Mouse (Mus musculus) right cerebral cortex, adult 2 months (tissue): ENCODE measurements around the gene Pzp.

Experiments used
- DNase-seq, 2 experiments: peaks; one replicate each; pipeline ENCODE4 v3.0.0; 2021 to 2022; ENCODE audit warnings: low spot score in 2 of 2

The Pzp gene

DNA sequence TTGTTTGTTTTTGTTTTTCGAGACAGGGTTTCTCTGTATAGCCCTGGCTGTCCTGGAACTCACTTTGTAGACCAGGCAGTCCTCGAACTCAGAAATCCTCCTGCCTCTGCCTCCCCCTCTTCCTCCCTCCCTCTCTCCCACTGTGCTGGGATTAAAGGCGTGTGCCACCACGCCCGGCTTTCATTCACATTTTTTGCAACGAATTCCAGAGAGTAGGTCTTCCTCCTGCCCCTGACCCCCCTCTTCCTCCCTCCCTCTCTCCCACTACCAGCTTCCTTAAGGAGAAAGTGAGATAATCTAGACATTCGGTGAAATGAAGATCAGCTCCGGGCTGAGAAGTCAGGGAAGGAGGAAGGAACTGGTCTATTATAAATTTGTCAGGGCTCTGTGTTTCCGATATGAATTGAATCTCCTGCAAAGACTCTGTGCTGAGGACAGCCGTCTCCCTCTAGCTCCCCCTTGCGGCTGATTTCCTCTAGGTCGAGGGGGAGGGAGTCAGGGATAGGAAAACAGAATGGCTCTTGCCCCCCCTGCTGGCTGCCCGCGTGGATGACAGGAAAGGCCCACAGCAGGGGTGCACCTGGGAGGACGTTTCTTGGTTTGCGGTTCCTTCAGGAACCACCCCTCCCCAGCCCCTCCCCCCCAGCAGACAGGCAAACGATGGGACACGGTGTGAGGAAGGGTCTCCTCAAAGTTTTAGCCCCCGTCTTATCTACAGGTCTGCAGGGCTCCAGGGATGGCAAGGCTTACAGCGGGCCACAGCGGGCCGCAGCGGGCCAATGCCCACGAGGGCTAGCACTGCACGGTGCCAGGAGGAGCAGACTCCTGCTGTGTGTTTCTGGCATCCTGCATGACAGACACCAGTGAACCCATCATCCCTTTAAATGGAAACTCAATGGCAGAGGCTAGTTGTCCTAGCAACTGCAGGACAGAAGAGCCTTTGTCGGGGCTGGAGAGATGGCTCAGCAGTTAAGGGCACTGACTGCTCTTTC, 46.8 kb downstream of the Pzp start:
- peak; percentile 97 to 98 for DNase-seq

DNA sequence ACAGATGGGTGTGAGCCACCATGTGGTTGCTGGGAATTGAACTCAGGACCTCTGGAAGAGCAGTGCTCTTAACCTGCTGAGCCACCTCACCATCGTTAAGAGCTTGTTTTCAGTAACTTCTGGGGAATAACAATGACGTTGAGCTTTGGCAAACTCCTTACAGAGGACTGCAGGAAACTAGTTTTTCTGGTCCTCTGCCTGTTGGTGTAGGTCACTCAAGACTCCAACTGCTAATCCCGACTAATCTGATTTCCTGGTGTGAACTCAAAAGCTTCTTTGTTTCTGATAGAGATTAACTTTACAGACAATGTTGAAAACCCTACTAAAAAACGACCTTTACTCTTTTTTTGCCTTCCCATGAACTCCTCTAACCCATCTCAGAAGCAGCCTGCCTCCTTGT, 49.0 kb downstream of the Pzp start:
- DNase-seq, result no peak

DNA sequence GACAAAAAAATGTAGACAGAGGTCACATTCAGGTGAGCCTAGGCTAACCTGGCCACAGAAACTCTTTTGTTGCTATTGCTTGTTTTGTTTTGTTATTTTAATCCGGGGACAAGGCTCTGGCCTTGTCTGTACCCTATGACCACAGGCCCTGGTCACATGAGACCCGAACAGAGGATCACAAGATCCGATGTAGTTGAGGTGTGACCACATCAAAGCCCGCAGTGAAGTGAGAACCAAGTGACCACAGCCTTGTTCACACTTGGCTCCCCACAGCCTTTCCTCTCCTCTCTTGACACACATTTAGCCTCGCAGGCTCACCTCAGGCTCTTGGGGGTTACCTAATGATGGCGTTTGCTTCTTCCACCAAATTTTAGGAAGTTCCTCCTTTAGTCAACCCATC, 52.4 kb downstream of the Pzp start:
- no peak for DNase-seq

DNA sequence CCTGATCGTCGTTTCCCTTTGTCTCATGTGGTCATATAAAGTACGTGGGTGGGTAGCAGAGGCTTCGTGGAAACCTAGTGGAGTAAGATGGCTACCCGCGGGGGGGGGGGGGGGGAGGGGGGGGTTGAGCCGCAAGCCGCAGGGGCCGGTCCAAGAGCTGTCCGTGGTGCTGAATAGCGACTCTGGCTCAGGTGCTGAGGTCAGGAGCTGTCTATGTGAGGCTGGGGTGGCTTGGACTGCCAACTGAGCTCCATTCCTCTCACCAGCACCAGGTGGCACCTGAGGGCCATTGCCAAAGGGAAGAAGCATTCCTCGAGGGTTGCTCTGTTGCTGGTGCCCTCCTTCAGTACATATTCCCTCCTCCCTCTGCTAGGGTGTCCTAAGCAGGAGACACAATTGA, 57.1 kb downstream of the Pzp start:
- no peak for DNase-seq

DNA sequence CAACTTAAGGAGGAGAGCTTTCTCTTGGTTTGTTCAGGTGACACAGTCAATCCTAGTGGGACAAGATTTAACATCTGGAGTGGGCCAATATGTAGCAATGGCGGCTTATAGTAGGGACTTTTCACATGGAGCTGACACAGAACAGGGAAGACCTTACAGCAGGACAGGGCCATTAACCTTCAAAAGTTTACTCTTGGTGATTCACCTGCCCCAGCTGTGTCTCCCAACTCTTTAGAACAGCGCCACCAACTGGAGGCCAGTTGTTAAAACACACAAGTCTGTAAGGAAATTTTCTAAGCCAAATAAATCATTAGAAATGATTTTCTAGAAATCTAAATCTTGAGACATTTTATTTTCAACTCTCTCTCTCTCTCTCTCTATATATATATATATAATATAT, 59.2 kb downstream of the Pzp start:
- no peak for DNase-seq

DNA sequence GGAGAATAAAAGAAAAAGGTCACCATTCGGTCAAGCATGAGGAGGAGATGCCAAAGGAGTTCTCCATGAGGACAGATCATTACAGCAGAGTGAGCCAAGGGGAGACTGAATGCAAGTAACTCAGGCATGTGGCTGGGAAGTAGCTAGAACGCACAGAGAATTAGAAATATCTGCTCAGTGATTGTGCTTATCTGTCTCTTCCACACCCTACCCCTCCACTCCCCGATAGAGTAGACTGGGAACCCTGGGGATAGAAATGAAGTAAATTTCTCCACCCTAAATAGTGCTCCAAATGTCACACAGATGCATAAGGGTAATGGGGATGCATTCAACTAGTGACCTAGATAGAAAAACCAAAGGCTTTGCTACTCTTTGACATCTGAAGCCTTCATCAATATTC, 60.0 kb downstream of the Pzp start:
- DNase-seq, result no peak

DNA sequence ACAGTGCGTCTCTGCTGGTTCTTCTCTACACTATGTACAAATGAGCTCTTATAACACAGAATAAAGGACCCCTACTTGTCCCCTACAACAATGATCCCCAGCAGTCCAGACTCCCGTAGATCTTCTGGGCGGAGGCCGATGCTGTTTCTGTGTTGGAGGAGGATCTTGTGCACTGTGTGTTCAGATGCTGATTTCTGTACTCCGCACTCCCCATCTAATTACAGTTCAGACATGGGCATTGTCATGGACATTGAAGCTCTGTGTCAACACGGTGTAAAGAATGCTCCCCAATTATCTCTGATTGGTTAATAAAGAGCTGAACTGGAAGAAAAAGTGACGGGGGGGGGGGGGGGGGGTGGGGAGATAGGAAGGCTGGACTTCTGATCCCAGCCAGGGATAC, 60.5 kb downstream of the Pzp start:
- no peak for DNase-seq

DNA sequence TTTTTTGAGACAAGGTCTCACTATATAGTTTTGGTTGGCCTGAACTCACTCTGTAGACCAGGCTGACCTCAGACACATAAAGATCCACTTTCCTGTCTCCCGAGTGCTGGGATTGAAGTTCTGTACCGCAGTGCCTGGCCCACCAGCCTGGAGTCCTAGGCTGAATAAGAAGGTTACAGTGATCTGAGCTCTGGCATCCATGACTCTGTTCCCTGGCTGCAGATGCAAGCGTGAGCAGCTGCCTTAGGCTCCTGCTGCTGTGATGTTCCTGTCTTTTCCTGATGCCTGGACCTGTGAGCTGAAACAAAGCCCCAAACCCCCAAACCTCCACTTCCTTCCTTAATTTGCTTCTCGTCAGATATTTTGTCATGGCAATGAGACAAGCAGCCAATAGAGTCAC, 61.5 kb downstream of the Pzp start:
- DNase-seq, result no peak

DNA sequence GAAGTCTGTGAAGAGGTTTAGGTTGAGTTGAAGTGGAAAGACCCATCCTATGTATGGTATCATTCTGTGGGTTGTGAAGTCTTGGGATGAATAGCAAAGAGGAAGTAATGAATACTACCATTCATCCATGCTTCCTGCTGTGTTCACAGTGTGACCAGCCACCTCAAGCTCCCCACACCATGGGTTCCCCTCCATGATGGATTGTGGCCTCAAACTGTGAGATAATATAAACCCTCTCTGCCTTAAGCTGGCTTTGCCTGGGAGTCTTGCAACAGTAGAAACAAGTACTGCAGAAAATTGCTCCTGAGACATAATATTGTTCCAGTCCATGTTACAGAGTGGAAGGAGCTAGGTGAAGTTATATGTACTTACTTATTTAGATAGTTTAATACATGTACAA, 64.9 kb downstream of the Pzp start:
- no peak for DNase-seq

DNA sequence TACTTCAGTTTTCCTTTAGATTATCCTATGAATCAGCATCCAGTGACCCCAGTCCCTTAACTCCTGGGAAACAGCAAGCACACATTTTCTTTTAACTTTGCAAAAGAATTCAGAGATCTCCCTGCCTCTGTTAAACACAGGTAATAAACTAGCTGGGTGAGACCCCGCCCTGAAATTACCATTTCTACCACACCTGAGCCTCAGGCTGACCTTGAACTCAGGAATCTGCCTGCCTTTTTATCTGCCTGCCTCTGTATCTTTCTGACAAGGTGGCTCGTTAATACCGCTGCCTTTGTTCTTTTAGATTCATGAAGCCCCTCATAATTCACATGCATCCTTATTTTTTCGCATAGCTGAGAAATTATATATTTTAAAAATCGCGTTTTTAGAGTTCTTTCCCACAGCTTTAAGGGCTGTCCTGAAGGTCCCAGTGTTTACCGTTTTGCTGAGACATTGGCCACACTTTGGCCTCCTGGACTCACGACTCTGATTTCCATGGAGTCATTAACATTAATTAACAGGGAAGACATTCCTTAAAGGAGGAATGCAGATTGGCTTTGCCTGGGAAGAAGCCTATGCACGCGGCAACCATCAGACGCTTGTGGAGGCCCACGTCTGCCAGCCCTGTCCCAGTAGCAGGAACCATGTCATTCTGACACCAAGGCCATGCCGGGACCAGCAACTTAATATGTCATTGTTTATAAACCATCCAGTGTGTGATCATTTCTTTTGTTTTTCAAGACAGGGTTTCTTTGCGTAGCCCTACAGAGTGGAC, 65.6 kb downstream of the Pzp start:
- no peak for DNase-seq

DNA sequence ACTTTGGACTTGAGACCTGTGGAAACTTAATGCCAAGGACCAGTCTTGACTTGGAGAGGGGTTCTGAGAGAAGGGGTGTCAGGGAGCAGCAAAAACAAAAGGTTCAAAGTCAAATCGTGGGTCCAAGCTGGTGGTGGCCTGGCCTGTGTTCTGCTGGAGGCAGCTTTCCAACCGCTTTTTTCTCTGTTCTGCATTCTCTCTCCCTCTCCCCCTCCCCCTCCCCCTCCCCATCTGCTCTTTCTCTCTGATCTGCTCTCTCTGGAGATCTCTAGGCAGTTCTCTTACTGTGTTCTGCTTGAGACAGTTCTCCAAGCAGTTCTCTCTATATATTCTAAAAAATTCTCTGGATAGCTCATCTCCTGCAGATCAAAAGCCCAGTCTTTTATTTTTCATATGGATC, 66.2 kb downstream of the Pzp start:
- DNase-seq, result no peak

DNA sequence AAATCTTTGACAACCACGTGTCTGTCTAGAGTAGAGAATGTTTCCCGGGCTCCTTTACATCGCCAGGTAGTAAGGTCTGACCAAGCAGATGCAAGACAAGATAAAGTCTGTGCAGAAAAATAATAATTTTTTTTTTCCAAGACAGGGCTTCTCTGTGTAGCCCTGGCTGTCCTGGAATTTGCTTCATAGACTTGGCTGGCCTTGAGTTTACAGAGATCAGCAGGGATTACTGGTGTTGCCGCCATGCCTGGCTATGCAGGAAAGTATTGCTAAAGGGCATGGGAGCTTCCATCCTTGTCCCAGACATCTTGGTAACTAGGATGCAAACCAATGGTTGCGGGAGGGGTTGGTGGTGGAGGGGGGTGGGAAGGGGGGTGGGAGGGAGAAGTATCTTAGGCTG, 69.3 kb downstream of the Pzp start:
- DNase-seq, result no peak

DNA sequence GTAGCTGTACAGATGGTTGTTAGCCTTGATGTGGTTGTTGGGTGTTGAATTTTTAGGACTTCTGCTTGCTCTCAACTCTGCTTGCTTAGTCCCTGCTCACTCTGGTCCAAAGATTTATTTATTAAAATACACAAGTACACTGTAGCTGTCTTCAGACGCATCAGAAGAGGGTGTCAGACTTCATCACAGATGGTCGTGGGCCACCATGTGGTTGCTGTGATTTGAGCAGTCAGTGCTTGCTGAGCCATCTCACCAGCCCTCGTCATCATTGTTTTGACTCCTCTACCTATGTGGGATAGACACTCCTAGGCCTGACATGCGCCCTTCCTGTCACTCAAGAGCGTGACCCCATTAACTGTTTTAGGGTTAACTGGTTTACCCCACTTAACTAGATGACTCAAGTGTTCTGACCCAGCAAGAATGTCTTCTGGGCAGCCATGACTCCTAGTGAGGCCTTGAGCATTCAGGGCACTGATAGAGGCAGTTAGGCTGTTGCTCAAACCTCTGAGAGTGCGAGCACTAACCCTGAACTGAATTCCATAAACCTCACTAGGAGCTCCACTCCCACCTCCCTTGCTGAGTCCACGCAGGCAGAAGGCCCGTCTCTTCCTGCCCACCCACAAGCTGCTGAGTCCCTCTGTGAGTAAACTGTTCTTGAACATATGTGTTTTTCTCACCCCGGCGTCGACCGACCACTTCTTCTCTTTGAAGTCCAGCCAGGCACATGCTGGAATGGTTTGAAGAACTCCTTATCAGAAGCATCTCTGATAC, 70.5 kb downstream of the Pzp start:
- DNase-seq, result peak; percentile 32 to 49

DNA sequence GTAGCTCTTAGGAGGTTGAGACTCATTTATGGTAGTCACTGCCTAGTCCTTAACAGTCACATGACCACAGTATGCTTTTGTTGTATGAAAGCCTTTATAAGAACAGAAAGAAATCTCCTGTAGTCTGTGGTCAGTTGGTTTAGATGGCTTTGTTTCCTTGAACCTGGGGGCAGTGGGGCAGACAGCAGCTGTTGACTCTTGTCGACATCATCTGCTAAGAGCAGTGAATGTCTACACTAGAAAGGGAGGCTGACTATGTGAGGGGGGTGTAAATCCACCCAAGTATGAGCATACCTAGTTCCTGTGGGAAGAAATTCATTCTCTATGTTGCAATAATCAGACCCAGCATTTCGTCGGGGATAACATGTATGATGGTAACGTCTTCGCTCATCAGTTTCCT, 79.5 kb downstream of the Pzp start:
- DNase-seq, result no peak

DNA sequence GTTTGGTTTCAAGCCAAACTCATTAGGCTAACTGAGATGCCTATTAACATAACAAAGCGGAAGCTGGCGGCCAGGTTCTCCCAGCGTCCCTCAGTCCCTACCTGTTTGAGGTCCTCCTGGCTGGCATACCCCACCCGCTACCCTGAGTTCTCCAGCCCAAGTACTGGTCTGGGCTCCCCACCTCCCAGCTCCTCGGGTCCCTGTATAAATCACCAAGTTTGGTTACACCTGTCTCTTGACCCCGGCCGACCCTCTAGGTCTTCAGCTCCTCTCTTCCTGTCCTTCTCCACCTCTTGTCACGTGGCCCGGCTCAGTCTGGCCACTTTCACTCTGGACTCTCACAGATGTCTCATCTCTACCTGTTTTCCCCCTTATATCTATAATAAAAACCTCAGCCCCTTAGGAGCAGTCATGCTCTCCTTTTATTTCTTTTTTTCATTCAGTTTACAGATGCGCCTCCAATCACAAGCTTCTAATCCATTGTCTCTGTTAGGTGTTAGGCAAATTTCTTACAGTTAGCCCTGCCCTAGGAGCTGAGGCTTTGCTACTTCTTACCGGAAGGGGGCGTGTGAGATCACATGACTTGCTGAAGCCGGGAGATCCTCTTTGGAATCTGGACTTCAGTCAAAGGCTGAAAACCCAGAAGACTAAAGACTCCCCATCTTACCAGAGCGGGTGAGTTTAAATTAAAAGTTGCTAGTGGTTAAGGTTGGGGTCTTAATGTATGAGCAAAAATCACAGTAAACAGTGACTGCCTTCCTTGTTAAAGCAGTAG, 80.6 kb downstream of the Pzp start:
- peak; percentile 55 to 56 for DNase-seq

DNA sequence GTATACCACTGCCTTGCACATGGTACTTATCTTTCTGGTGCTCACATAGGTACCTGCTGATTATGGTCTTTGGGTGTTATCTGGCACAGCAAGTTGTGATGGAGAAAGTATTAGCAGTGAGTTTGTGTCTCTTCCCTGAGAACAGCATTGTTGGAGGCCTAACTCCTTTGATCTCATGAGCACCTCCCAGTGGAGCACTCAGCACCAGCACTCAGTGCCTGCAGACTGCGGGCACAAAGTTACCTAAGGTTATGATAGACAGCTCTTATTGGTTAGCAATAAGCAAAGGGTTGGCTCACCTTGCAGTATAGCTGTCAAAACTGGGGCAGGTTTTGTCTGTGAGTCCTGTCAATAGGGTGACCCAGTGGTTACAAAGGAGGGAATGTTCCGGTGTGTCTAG, 86.3 kb downstream of the Pzp start:
- DNase-seq, result no peak

DNA sequence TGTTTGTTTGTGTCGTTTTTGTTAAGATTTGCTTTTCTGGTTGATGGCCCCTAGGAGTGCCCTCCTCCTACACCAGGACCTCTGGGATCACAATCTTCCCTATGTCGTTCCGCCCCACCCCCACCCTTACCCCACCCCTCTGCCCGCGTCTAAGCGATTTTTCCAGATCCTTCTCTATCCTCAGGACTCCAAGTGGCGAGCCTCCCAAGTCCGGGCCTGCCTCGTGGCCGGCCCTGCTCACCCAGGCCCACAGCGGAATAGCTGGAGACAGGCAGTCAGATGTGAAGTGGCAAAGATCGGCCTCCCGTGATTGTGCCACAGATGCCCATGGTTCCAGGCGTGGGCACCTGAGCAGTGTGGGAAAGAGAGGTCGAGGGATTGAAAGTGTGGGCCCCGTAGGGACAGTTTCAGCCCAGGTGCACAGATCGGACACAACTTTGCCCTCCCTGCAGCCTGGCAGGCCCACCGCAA, 87.6 kb downstream of the Pzp start:
- no peak for DNase-seq

DNA sequence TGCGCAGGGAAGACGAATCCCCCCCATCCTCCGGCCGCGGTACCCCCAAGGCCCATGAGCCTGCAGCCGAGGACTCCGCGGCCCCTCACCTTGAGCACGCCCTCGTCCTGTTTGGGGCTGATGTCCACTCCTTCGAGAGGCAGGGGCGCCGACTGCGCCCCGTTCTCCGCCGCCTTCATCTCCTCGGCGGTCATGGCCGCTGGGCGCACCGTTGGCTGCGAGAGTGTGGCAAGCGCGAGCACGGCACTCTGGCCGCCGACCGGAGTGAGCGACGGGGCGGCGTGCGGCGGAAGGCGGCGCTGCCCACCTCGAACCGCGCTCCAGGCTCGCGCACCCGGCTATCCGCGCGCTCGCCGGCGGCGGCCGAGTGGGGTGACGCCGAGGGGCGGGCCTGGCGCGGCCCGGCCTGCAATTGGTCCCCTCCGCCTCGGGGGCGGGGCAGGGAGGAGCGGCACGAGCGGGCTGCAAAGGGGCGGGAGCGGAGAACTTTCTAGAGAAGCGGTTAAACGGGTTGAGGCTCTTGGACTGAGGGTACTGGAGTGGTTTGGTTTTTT, 88.1 kb downstream of the Pzp start, which contains the start of gene Fkbp4:
TSS of gene Fkbp4 (minus strand) at position 361 of the 554 bp plus-strand sequence.
- DNase-seq, result peak; percentile 89 to 91

DNA sequence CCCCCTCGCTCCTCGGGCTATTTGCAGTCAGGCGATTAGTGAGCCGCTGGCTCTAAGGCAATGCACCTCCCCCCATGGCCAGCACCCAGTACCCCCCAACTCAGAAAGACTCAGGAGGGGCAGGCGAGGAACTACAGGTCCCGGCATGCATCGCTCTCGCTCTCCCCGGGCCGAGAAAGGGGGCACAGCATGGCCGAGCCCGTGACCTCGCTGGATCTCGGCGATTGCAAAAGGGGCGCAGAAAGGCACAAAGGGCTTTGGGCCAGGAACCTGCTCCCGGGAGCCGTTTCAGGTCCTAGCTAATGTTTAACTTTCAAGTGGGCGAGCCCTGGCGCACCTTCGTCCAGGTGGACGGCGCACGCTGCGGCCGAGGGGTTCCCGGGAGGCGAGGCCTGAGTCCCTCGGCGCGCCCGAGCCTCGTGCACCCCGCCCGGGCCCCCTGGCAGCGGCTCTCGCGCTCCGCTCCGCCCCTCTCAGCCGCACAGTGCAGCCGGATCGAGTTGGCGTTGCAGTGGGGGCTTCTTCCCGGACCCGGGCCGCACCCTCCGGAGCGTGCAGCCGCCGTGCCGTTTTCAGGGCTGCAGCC, 88.7 kb downstream of the Pzp start:
- peak; percentile 47 to 59 for DNase-seq

DNA sequence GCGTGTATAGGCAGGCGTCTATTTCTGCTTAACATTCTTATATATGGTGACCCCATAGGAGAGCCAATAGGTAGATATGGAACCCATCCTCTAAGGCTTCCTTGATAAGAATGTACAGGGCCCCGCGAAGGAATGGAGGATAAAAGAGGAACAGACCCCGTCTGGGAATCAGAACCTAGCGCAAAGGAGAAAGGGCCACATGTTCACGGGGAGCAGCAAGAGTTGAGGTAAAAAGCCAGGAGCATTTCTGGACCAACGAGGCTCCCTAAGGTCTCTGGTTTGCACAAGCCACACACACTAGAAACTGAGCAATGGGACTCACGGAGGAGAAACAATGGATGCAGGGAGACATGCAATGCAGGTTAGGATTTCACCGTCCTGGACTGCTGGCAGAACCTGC, 89.2 kb downstream of the Pzp start:
- DNase-seq, result no peak
